10 mouse cellular contexts compared by ENCODE assay signal in the genomic region with DNA sequence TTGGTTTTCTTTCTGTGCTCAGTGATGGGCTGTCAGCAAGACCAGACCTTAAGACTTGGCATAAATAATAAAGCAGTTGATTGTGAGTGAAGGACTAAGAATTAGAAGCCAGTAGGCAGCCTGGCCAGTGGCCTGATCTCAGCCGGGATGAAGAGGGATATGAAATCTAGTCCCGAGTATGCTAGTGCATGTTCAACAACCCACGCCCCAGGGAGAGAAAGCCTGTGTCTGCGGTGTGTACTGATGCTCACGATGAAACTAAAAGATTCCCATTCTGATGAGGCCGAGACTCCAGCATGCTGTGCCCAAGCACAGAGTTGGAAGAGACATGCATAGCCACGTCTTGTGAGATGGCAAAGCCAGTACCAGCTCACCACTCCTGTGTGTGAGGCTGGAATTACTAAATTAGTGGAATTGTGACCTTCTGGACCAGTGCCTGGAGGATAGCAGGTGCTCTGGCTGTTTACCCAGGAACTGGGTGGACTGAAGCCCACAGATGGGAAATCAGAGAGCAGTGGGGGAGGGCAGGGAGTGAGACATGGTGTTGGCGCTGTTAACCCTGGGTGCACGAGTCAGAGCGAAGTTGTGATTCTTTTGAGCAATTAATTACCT. TPM values are rescaled to one million over a fixed set of nuclear protein-coding genes. Genes with fewer than 3 reads are reported as not detected.
A peak's percentile ranks its signal among the peaks of the same experiment; 100 is the strongest.
DNase-seq lines count a peak whose midpoint lies in the region.
"Had no signal": no experiment of that assay in that cellular context is flagged by ENCODE, and none has a peak within 500 bp of the region (broad histone marks: within the 10 kb centered on the region; RNA-seq: fewer than 3 reads in every experiment).

No protein-coding gene starts in this region.

- DNase-seq in heart, adult 11 months: peak; percentile 74
- no peak for DNase-seq in heart, postnatal 25 days (ENCODE audit: low spot score)
- DNase-seq in retina, postnatal 1 day: peak; percentile 30
- no peak for DNase-seq in retina, embryonic 14.5 days (ENCODE audit: low spot score)
- DNase-seq in gastrocnemius, postnatal 36 days: peak; percentile 22 to 26
- DNase-seq in spleen, postnatal 4 days (ENCODE audit: low spot score in 2 of 2): no peak
- no peak for DNase-seq in heart, adult 9 months (ENCODE audit: low spot score in 2 of 2)
- no peak for DNase-seq in urinary bladder, postnatal 10 days (ENCODE audit: low spot score)

- intact Hi-C loops in heart, postnatal 25 days (cut with DNase I): no loop called here
- intact Hi-C loops in gastrocnemius, postnatal 36 days (cut with DNase I): no loop called here

RNA-seq across cellular contexts. Expression of gene Tox3, which starts 23.6 kb away (rescaled TPM):
- total RNA-seq in heart, postnatal 25 days (2021): 1 to 10 TPM; 4.5 to 5.7 TPM
- total RNA-seq in gastrocnemius, postnatal 36 days (2021): under 1 TPM in 1 of 2 experiments, not detected in 1; 0.23 TPM
- total RNA-seq: common myeloid progenitor, adult 5-6 weeks; megakaryocyte progenitor cell, adult 5-6 weeks had no signal

Comparison
In these comparisons a context has a peak if more than half of its experiments do, and no peak if none do; other contexts are left out.
1. DNase-seq: peak in heart, adult 11 months (single experiment), retina, postnatal 1 day (single experiment) and gastrocnemius, postnatal 36 days (2 of 2); none in heart, postnatal 25 days (single experiment), retina, embryonic 14.5 days (single experiment), spleen, postnatal 4 days (0 of 2), heart, adult 9 months (0 of 2) and urinary bladder, postnatal 10 days (single experiment).
2. RNA of gene Tox3, which starts 23.6 kb away (total RNA-seq): 4.5 to 5.7 TPM in heart, postnatal 25 days; 0.23 TPM in gastrocnemius, postnatal 36 days; every median in the first group is over 4 times any median in the second.